Mouse (Mus musculus): ENCODE results near the gene 1700029P11Rik.

DNA sequence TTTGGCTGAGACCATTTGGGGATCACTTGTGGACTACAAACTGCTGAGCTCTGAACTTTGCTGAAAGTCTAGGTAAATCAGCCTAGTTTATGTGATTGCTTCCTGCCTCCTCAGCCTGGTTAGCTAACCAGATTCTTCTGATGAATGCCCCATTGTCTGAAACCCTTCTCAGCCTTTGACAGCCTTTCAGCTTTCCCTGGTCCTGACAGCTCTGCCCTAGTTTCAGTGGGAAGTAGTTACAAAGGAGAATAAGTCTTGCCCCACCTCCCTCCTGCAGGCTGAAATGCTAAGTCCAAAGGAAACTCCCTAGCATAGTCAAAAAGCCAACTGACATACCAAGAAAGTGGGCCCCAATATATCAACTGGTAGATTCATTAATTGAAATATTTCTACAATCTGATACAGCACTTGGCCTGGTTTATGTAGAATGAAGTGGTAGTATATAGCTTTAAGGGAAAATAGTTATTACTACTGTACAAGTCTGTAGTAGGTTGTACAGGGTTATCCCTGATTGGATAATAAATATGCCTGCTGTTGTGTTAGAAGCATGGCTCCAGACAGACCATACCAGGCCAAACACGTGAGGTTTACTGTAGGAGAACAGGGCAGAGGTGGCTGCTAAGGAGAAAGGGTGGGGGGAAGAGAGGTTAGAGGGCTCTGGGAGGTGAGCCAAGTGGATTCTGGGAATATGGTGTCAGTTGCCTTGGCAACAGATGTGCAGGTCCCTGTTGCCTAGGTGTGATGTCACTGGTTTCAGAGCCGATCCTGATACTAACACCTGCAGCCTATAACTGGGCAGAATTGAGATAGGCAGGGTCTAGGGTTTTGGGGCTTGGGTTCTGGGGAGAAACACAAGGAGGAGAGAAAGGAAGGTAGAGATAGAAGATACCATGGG, 5.2 kb downstream of the 1700029P11Rik start:
- TF ChIP-seq GATA1 (IDR thresholded peaks at IDR 0.05; ENCODE audit: borderline replicate concordance, low read length) (no peak), FLI1 (IDR thresholded peaks at IDR 0.05; ENCODE audit: low read length) (no peak)
